Mouse (Mus musculus): Measurements from ENCODE around the gene 4931440F15Rik. TPM values are rescaled to one million over a fixed set of nuclear protein-coding genes. Genes with fewer than 3 reads are reported as not detected.

The 4931440F15Rik gene
- polyA plus RNA-seq, 1 experiment from 2014 or later = 0.04 TPM

GRCm38 (mm10) chr11:29823141-29823540 lies 2.3 kb downstream of the 4931440F15Rik start:
- no peaks in the 10 kb centered on the region for H3K36me3 ChIP-seq (ENCODE audit: insufficient read depth, low read length)

DNA sequence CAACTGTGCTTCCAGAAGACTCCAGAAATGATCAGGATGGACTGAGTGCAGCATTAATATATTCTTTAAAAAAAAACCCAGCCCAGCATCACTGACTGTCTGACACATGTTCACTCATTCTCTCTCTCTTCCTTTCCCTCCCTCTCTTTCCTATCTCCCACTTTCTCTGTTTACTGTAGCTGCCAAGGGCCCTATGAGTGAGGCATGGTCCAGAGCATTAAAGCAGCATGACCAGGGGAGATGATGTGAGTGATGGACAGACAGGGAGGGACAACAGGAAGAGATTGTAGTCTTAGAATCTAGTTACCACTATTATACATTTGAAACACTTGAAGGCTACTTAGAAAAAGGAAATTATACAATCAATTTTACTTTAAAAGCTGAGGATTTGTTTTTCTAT lies 9.8 kb downstream of the 4931440F15Rik start:
- TF ChIP-seq CTCF (IDR thresholded peaks at IDR 0.05; ENCODE audit: low read depth) = no peak
- Histone ChIP-seq H3K36me3 (ENCODE audit: insufficient read depth, low read length) (no peaks in the 10 kb centered on the region), H3K27me3 (ENCODE audit: insufficient read depth, low read length) (no peaks in the 10 kb centered on the region), H3K4me3 (replicated peaks; ENCODE audit: low read depth, low read length) (no peak overlapping the region), H3K9ac (ENCODE audit: low read depth, low read length) (no peak overlapping the region), H3K4me2 (ENCODE audit: low read length) (no peak overlapping the region), H3K4me1 (replicated peaks; ENCODE audit: insufficient read depth, low read length) (no peaks in the 10 kb centered on the region), H3K9me3 (replicated peaks; ENCODE audit: low read length) (no peaks in the 10 kb centered on the region), H3K27ac (no peak overlapping the region)
- ATAC-seq (replicated peaks; ENCODE audit: low FRiP score, low read depth) (no peak), DNase-seq (ENCODE audit: low spot score) (no peak)

More at GRCm38 (mm10) chr11:29823141-29823540, 2.3 kb downstream of the 4931440F15Rik start:
- ATAC-seq (replicated peaks; ENCODE audit: low FRiP score, low read depth) = no peak
- H3K4me3 ChIP-seq (replicated peaks; ENCODE audit: low read depth, low read length) = no peak overlapping the region
- no peak overlapping the region for H3K4me2 ChIP-seq (ENCODE audit: low read length)
- 0 out of 2 replicates have a peak, but pooled peaks cover 4% of the 10 kb centered on the region for H3K27me3 ChIP-seq (ENCODE audit: insufficient read depth, low read length)
- no peak for DNase-seq (ENCODE audit: low spot score)
- no peak overlapping the region for H3K9ac ChIP-seq (ENCODE audit: low read depth, low read length)
- WGBS = 80% methylated on average over 2 of the region's 2 CpGs
- TF ChIP-seq CTCF (IDR thresholded peaks at IDR 0.05; ENCODE audit: low read depth) = no peak
- H3K9me3 ChIP-seq (replicated peaks; ENCODE audit: low read length) = no peaks in the 10 kb centered on the region
- no peaks in the 10 kb centered on the region for H3K4me1 ChIP-seq (replicated peaks; ENCODE audit: insufficient read depth, low read length)
- H3K27ac ChIP-seq = no peak overlapping the region

- DNase-seq (ENCODE audit: low spot score) = no peak
Observed at GRCm38 (mm10) chr11:29815261-29815660, 10.2 kb downstream of the 4931440F15Rik start.

GRCm38 (mm10) chr11:29813267-29813666 lies 12.2 kb downstream of the 4931440F15Rik start:
- H3K27me3 ChIP-seq (ENCODE audit: insufficient read depth, low read length) = no peaks in the 10 kb centered on the region
- TF ChIP-seq CTCF (IDR thresholded peaks at IDR 0.05; ENCODE audit: low read depth) = no peak
- H3K27ac ChIP-seq = no peak overlapping the region
- no peaks in the 10 kb centered on the region for H3K9me3 ChIP-seq (replicated peaks; ENCODE audit: low read length)
- H3K4me1 ChIP-seq (replicated peaks; ENCODE audit: insufficient read depth, low read length) = no peaks in the 10 kb centered on the region
- no peak overlapping the region for H3K9ac ChIP-seq (ENCODE audit: low read depth, low read length)
- WGBS = 76% methylated on average over 1 of the region's 1 CpGs
- no peak for DNase-seq (ENCODE audit: low spot score)
- H3K4me2 ChIP-seq (ENCODE audit: low read length) = no peak overlapping the region
- H3K36me3 ChIP-seq (ENCODE audit: insufficient read depth, low read length) = no peaks in the 10 kb centered on the region
- H3K4me3 ChIP-seq (replicated peaks; ENCODE audit: low read depth, low read length) = no peak overlapping the region
- no peak for ATAC-seq (replicated peaks; ENCODE audit: low FRiP score, low read depth)

More at GRCm38 (mm10) chr11:29815261-29815660, 10.2 kb downstream of the 4931440F15Rik start:
- no peak overlapping the region for H3K27ac ChIP-seq
- no peaks in the 10 kb centered on the region for H3K36me3 ChIP-seq (ENCODE audit: insufficient read depth, low read length)
- no peaks in the 10 kb centered on the region for H3K9me3 ChIP-seq (replicated peaks; ENCODE audit: low read length)
- WGBS = 80% methylated on average over 3 of the region's 3 CpGs
- H3K4me1 ChIP-seq (replicated peaks; ENCODE audit: insufficient read depth, low read length) = no peaks in the 10 kb centered on the region
- TF ChIP-seq CTCF (IDR thresholded peaks at IDR 0.05; ENCODE audit: low read depth) = no peak
- H3K4me2 ChIP-seq (ENCODE audit: low read length) = no peak overlapping the region
- no peak overlapping the region for H3K4me3 ChIP-seq (replicated peaks; ENCODE audit: low read depth, low read length)
- H3K27me3 ChIP-seq (ENCODE audit: insufficient read depth, low read length) = no peaks in the 10 kb centered on the region
- no peak for ATAC-seq (replicated peaks; ENCODE audit: low FRiP score, low read depth)
- H3K9ac ChIP-seq (ENCODE audit: low read depth, low read length) = no peak overlapping the region

DNA sequence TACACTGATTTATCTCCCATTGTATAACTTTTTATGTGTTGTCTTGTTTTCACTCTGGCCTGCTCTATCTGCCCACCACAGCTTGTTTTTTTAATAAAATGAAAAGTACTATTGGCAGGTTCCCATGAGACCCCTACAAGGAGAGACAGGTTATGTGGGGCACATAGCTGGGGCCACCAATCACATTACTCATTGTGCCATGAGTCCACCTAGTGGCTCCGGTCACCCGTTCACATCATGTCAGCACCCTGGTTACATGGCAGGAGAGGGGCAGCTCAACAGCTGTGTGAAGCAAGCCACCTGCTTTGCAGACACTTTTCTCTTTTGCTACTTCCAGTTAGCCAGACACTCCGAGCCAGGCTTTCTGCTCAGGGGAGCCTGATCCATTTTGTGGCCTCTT lies 13.0 kb downstream of the 4931440F15Rik start:
- ATAC-seq (replicated peaks; ENCODE audit: low FRiP score, low read depth) (no peak), DNase-seq (ENCODE audit: low spot score) (no peak)
- no peak overlapping the region for H3K4me3 ChIP-seq (replicated peaks; ENCODE audit: low read depth, low read length)
- no peaks in the 10 kb centered on the region for H3K36me3 ChIP-seq (ENCODE audit: insufficient read depth, low read length)
- TF ChIP-seq CTCF (IDR thresholded peaks at IDR 0.05; ENCODE audit: low read depth) = 0 out of 2 replicates have a peak, but pooled peaks have one; percentile 6
- no peak overlapping the region for H3K9ac ChIP-seq (ENCODE audit: low read depth, low read length)
- no peaks in the 10 kb centered on the region for H3K9me3 ChIP-seq (replicated peaks; ENCODE audit: low read length)
- no peaks in the 10 kb centered on the region for H3K27me3 ChIP-seq (ENCODE audit: insufficient read depth, low read length)
- WGBS = 30% methylated on average over 3 of the region's 3 CpGs
- no peak overlapping the region for H3K4me2 ChIP-seq (ENCODE audit: low read length)
- H3K27ac ChIP-seq = no peak overlapping the region
- no peaks in the 10 kb centered on the region for H3K4me1 ChIP-seq (replicated peaks; ENCODE audit: insufficient read depth, low read length)

- TF ChIP-seq CTCF (IDR thresholded peaks at IDR 0.05; ENCODE audit: low read depth) = no peak
- Histone ChIP-seq H3K4me2 (ENCODE audit: low read length) (no peak overlapping the region), H3K36me3 (ENCODE audit: insufficient read depth, low read length) (no peaks in the 10 kb centered on the region), H3K9me3 (replicated peaks; ENCODE audit: low read length) (no peaks in the 10 kb centered on the region), H3K27me3 (ENCODE audit: insufficient read depth, low read length) (no peaks in the 10 kb centered on the region), H3K9ac (ENCODE audit: low read depth, low read length) (no peak overlapping the region), H3K27ac (no peak overlapping the region), H3K4me3 (replicated peaks; ENCODE audit: low read depth, low read length) (no peak overlapping the region), H3K4me1 (replicated peaks; ENCODE audit: insufficient read depth, low read length) (no peaks in the 10 kb centered on the region)
- WGBS = 81% methylated on average over 3 of the region's 3 CpGs
- DNase-seq (ENCODE audit: low spot score) (no peak), ATAC-seq (replicated peaks; ENCODE audit: low FRiP score, low read depth) (no peak)
Observed at GRCm38 (mm10) chr11:29810324-29810723, 15.1 kb downstream of the 4931440F15Rik start.

GRCm38 (mm10) chr11:29808981-29809589 lies 16.4 kb downstream of the 4931440F15Rik start:
- Histone ChIP-seq H3K4me2 (ENCODE audit: low read length) (no peak overlapping the region), H3K27ac (no peak overlapping the region), H3K4me3 (replicated peaks; ENCODE audit: low read depth, low read length) (no peak overlapping the region), H3K36me3 (ENCODE audit: insufficient read depth, low read length) (no peaks in the 10 kb centered on the region), H3K4me1 (replicated peaks; ENCODE audit: insufficient read depth, low read length) (no peaks in the 10 kb centered on the region), H3K9ac (ENCODE audit: low read depth, low read length) (no peak overlapping the region), H3K27me3 (ENCODE audit: insufficient read depth, low read length) (no peaks in the 10 kb centered on the region), H3K9me3 (replicated peaks; ENCODE audit: low read length) (no peaks in the 10 kb centered on the region)
- ATAC-seq (replicated peaks; ENCODE audit: low FRiP score, low read depth) (no peak), DNase-seq (ENCODE audit: low spot score) (no peak)
- no peak for TF ChIP-seq CTCF (IDR thresholded peaks at IDR 0.05; ENCODE audit: low read depth)
- WGBS = 70% methylated on average over 7 of the region's 7 CpGs

All from kidney, postnatal 0 days (tissue).